Mouse (Mus musculus): ENCODE measurements around the gene Pgbd1.

- no peak for TF ChIP-seq POLR2A (IDR thresholded peaks at IDR 0.05; ENCODE audit: low read depth, low read length)
- no peak for TF ChIP-seq CTCF (IDR thresholded peaks at IDR 0.05; ENCODE audit: extremely low read depth, insufficient read depth, insufficient read length, insufficient replicate concordance)
These were observed 31.6 kb upstream of the Pgbd1 start for GRCm38 (mm10) chr13:21472427-21472826.
